Mouse (Mus musculus) embryonic fibroblast, embryonic 13.5 days (primary cell): ENCODE measurements at regions not wholly inside any gene's neighbourhood (a gene's known extent, or its start where the extent isn't known, plus 50 kb on each side); places are given as distances from the start of the nearest gene placed in this dataset.

ENCODE experiments used
- CTCF ChIP-seq: IDR thresholded peaks from 2 replicates; pipeline ENCODE4 v1.5.1; 2011; ENCODE audit warnings: mild to moderate bottlenecking, control low read depth, low read length, moderate library complexity, borderline replicate concordance; ENCODE audit not compliant: insufficient read depth
- POLR2A ChIP-seq: IDR thresholded peaks from 2 replicates; pipeline ENCODE4 v1.6.1; 2011; ENCODE audit warnings: low read depth, mild to moderate bottlenecking, control low read depth, low read length, moderate library complexity

- no peak for TF ChIP-seq POLR2A
- TF ChIP-seq CTCF: no peak
Measured at GRCm38 (mm10) chr3:6876265-6876664, 256.0 kb upstream of the 1700008P02Rik start.
